Mouse (Mus musculus) stomach, postnatal 0 days (tissue): ENCODE data around the gene Tnfsf15. TPM values are rescaled to one million over a fixed set of nuclear protein-coding genes. Genes with fewer than 3 reads are reported as not detected.

ENCODE experiments used
- ATAC-seq: fragments of 200-750 bp; cut with Nextera tagmentation; 2 replicates; pipeline ENCODE4 v1.8.0; 2017; ENCODE audit not compliant: low FRiP score, low TSS enrichment
- DNase-seq: peaks from one replicate; pipeline ENCODE4 v3.0.0-alpha.2; 2016; ENCODE audit warnings: low spot score
- H3K27ac ChIP-seq: fragments of 300-500 bp; sonication (generic); replicated peaks from 2 replicates; pipeline ENCODE4 v1.5.1; 2014; ENCODE audit warnings: mild to moderate bottlenecking, control low read depth
- H3K27me3 ChIP-seq: fragments of 300-500 bp; sonication (generic); 2 replicates; pipeline ENCODE4 v1.6.1; 2014; ENCODE audit warnings: low read length; ENCODE audit not compliant: control insufficient read depth, insufficient read depth
- H3K36me3 ChIP-seq: fragments of 300-500 bp; sonication (generic); 2 replicates; pipeline ENCODE4 v1.6.1; 2014; ENCODE audit warnings: low read length, mixed read lengths; ENCODE audit not compliant: control insufficient read depth, insufficient read depth
- H3K4me1 ChIP-seq: fragments of 300-500 bp; sonication (generic); replicated peaks from 2 replicates; pipeline ENCODE4 v1.6.1; 2014; ENCODE audit warnings: antibody characterized with exemption; ENCODE audit not compliant: control insufficient read depth, insufficient read depth
- H3K4me2 ChIP-seq: fragments of 300-500 bp; sonication (generic); replicated peaks from 2 replicates; pipeline ENCODE4 v1.6.1; 2014; ENCODE audit warnings: low read depth, mild to moderate bottlenecking, control low read depth, moderate library complexity
- H3K4me3 ChIP-seq: fragments of 300-500 bp; sonication (generic); 2 replicates; pipeline ENCODE4 v1.5.1; 2014; ENCODE audit warnings: low read depth, low read length, control low read depth
- H3K9ac ChIP-seq: fragments of 300-500 bp; sonication (generic); 2 replicates; pipeline ENCODE4 v1.6.1; 2014; ENCODE audit warnings: mild to moderate bottlenecking, low read length, control low read depth, mixed read lengths
- H3K9me3 ChIP-seq: fragments of 300-500 bp; sonication (generic); 2 replicates; pipeline ENCODE4 v1.6.1; 2016; ENCODE audit warnings: low read length; ENCODE audit not compliant: control insufficient read depth
- CTCF ChIP-seq: IDR thresholded peaks from 2 replicates; pipeline ENCODE4 v1.5.1; 2016; ENCODE audit warnings: antibody characterized with exemption, low read depth, mild to moderate bottlenecking, moderate library complexity
- EP300 ChIP-seq: optimal IDR thresholded peaks from 2 replicates; pipeline ENCODE3; 2016; ENCODE audit warnings: antibody characterized with exemption
- WGBS: fragments of 180-500 bp; shearing (Covaris S2); extraction: QIAGEN DNeasy Blood & Tissue Kit; methylation state at CpG from one replicate; pipeline ENCODE4 v1.1.7; 2014; 5-methylcytosine and 5-hydroxymethylcytosine counted together
- polyA plus RNA-seq: library from polyadenylated mRNA; unstranded; fragments of >200 nt; fragmentation: Nextera tagmentation; extraction: Ambion mirVana; gene quantifications from 2 replicates; pipeline ENCODE4 v1.2.1, GENCODE M21; 2015

The Tnfsf15 gene
- polyA plus RNA-seq, 1 experiment from 2014 or later: 0.04 TPM

DNA sequence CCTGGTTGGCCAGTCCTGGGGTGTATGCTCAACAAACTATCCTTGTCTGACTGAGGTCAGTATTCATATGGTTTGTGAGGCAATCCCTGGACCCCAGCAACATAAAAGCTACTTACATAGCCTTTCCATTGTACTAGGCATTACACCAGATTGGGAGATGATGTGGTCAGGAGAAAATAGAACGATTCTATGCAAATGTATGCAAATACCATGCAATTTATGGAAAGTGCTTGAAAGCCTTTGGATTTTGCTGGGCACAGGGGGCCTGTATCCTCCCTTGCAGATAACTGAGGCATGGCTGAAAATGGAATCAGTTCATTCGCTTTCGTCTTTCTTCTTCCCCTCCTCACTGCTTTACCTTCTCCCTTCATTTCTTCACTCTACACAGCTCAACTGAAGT lies 63.4 kb downstream of the Tnfsf15 start:
- TF ChIP-seq CTCF (no peak), EP300 (no peak)
- Histone ChIP-seq H3K4me1 (no peaks in the 10 kb centered on the region), H3K36me3 (no peaks in the 10 kb centered on the region), H3K27me3 (no peaks in the 10 kb centered on the region), H3K27ac (no peak overlapping the region), H3K9ac (no peak overlapping the region), H3K4me3 (no peak overlapping the region), H3K9me3 (no peaks in the 10 kb centered on the region), H3K4me2 (no peak overlapping the region)
- DNase-seq: no peak
- ATAC-seq: no peak
- WGBS: 95% methylated on average over 3 of the region's 3 CpGs

Other genes with a start within 250 kb of the Tnfsf15 start
- gene Whrn, start 249.1 kb downstream of the Tnfsf15 start, polyA plus RNA-seq: 1.2 and 2.0 TPM in 2 replicates
- 221 and 234 TPM in 2 replicates for gene Atp6v1g1, start 200.3 kb downstream of the Tnfsf15 start, polyA plus RNA-seq
- gene Tmem268, start 186.3 kb downstream of the Tnfsf15 start, polyA plus RNA-seq: 4.3 and 4.9 TPM in 2 replicates
- gene Gm11213, start 139.9 kb downstream of the Tnfsf15 start, polyA plus RNA-seq: not detected in 2 replicates
- gene Tex48, start 122.7 kb downstream of the Tnfsf15 start, polyA plus RNA-seq: not detected in 2 replicates
- gene Gm11214, start 81.7 kb downstream of the Tnfsf15 start, polyA plus RNA-seq: not detected in 2 replicates
- 0.04 TPM in 1 of 2 replicates, not detected in the other for gene Tnfsf8, start 116.2 kb upstream of the Tnfsf15 start, polyA plus RNA-seq